Mouse (Mus musculus): Measurements from ENCODE around the gene F830045P16Rik. TPM values are rescaled to one million over a fixed set of nuclear protein-coding genes. Genes with fewer than 3 reads are reported as not detected.

Gene F830045P16Rik
- total and polyA plus RNA-seq, 3 experiments: not detected

DNA sequence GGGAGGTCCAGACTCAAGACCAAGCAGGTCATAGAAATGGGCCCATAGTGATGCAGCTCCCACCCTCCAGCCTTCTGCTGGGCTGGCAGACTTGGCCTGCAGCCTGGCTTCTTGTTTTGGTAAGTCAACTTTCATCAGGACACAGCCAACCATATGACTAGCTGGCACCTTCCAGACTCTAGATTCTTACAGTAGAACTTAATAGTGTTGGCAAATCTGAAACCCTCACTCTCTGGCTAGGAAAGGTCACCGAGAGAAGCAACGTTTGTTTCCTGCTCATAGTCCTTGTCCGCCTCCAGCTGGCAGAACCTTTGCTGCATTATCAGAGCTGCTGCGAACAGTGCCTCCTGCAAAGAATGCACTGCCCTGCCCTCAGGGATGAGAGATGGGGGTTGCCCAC, 1.5 kb upstream of the F830045P16Rik start:
- Histone ChIP-seq H3K9me3 (replicated peaks; ENCODE audit: low read length) (no peaks in the 10 kb centered on the region), H3K27me3 (replicated peaks) (no peaks in the 10 kb centered on the region), H3K36me3 (replicated peaks in 1 of 2; ENCODE audit: control insufficient read depth in 1 of 2, insufficient read depth in 1 of 2, low read length in 1 of 2) (no peaks in the 10 kb centered on the region), H3K79me2 (replicated peaks; ENCODE audit: control insufficient read depth, extremely low read depth, insufficient read depth, poor library complexity, severe bottlenecking) (no peaks in the 10 kb centered on the region), H3K9ac (ENCODE audit: insufficient read depth, low read depth) (no peak overlapping the region), H3K4me2 (ENCODE audit: insufficient read depth, low read depth, poor library complexity, severe bottlenecking) (no peak overlapping the region), H3K4me1 (ENCODE audit: control insufficient read depth in 1 of 2, insufficient read depth in 2 of 2) (peaks cover 7 to 11% of the 10 kb centered on the region in 2 experiments), H3K27ac (ENCODE audit: insufficient read depth, low read depth) (no peak overlapping the region), H3K4me3 (replicated peaks in 1 of 3; ENCODE audit: low read depth in 2 of 3, low read length in 2 of 3, poor library complexity in 1 of 3) (no peak overlapping the region)
- dilution Hi-C loops (cut with MboI; ENCODE audit: extremely low pct_ligation_motif_present, extremely low pct_unique_long_range_greater_than_20kb, low sequenced_read_pairs) (no loop called here), in situ Hi-C loops (cut with MboI; ENCODE audit: low pct_ligation_motif_present, low pct_unique_long_range_greater_than_20kb, low sequenced_read_pairs) (no loop called here)
- DNase-seq (ENCODE audit: extremely low read depth): no peak
- TF ChIP-seq NRF1 (IDR thresholded peaks at IDR 0.05; ENCODE audit: low read depth, low read length): no peak
- no peak for TF ChIP-seq GABPA (IDR thresholded peaks at IDR 0.05; ENCODE audit: insufficient replicate concordance, low read depth, low read length)
- no peak for TF ChIP-seq MAFK (IDR thresholded peaks at IDR 0.05; ENCODE audit: insufficient replicate concordance, low read length)
- TF ChIP-seq RCOR1 (conservative IDR thresholded peaks at IDR 0.05; ENCODE audit: low read depth, low read length): no peak
- TF ChIP-seq MYC (IDR thresholded peaks at IDR 0.05; ENCODE audit: low read depth, low read length): no peak

DNA sequence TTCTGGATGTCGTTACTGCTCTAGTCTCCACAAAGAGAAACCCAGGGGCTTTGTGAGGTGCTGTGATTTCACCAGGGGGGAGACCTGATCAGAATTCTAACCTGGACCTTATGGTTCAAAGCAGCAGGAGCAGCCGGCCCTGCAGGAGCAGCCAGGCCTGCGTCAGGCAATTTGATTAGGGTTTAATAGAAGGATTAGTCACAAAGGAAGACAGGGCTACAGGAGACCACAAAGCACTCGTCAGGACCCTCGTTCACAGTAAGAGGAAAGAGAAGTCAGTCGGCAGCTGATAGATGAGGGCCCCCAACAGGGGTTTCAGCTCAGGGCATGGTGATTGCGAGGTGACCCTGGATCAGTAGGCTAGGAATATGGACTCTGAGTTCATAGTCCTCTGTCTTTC, 958 bp upstream of the F830045P16Rik start:
- no peak overlapping the region for H3K4me2 ChIP-seq (ENCODE audit: insufficient read depth, low read depth, poor library complexity, severe bottlenecking)
- no peak overlapping the region for H3K4me3 ChIP-seq (replicated peaks in 1 of 3; ENCODE audit: low read depth in 2 of 3, low read length in 2 of 3, poor library complexity in 1 of 3)
- H3K9ac ChIP-seq (ENCODE audit: insufficient read depth, low read depth): no peak overlapping the region
- in situ Hi-C loops (cut with MboI; ENCODE audit: low pct_ligation_motif_present, low pct_unique_long_range_greater_than_20kb, low sequenced_read_pairs): no loop called here
- no peak for DNase-seq (ENCODE audit: extremely low read depth)
- H3K27ac ChIP-seq (ENCODE audit: insufficient read depth, low read depth): no peak overlapping the region
- peaks cover 7 to 11% of the 10 kb centered on the region in 2 experiments for H3K4me1 ChIP-seq (ENCODE audit: control insufficient read depth in 1 of 2, insufficient read depth in 2 of 2)
- dilution Hi-C loops (cut with MboI; ENCODE audit: extremely low pct_ligation_motif_present, extremely low pct_unique_long_range_greater_than_20kb, low sequenced_read_pairs): no loop called here
- H3K36me3 ChIP-seq (replicated peaks in 1 of 2; ENCODE audit: control insufficient read depth in 1 of 2, insufficient read depth in 1 of 2, low read length in 1 of 2): no peaks in the 10 kb centered on the region
- no peaks in the 10 kb centered on the region for H3K79me2 ChIP-seq (replicated peaks; ENCODE audit: control insufficient read depth, extremely low read depth, insufficient read depth, poor library complexity, severe bottlenecking)
- no peaks in the 10 kb centered on the region for H3K27me3 ChIP-seq (replicated peaks)
- H3K9me3 ChIP-seq (replicated peaks; ENCODE audit: low read length): no peaks in the 10 kb centered on the region
- TF ChIP-seq E2F4 (IDR thresholded peaks at IDR 0.05; ENCODE audit: insufficient replicate concordance, low read depth, low read length) (no peak), HCFC1 (IDR thresholded peaks at IDR 0.05; ENCODE audit: low read depth, low read length) (no peak), USF2 (conservative IDR thresholded peaks at IDR 0.05; ENCODE audit: low read depth, low read length) (no peak), MAFK (IDR thresholded peaks at IDR 0.05; ENCODE audit: insufficient replicate concordance, low read length) (no peak), IRF4 (IDR thresholded peaks at IDR 0.05; ENCODE audit: low read depth, low read length) (no peak), POLR2A (IDR thresholded peaks at IDR 0.05; ENCODE audit: low read depth, low read length) (no peak)

DNA sequence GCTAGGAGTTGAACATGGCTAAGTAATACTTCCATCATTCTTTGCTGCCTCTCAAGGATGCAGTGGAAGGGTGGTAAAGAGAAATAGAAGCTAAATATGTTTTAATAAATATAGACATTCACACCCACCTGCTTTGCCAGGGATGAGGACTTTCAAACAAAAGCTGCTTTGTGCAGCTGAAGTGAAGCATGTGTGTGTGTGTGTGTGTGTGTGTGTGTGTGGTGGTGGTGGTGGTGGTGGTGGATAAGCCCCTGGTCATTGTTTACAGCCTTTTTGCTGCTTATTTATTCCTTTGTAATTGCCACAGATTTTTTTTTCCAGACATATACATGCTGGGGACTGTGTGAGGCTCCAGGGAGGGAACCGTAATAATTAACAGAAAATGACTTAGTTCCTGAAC, 524 bp upstream of the F830045P16Rik start:
- dilution Hi-C loops (cut with MboI; ENCODE audit: extremely low pct_ligation_motif_present, extremely low pct_unique_long_range_greater_than_20kb, low sequenced_read_pairs) (no loop called here), in situ Hi-C loops (cut with MboI; ENCODE audit: low pct_ligation_motif_present, low pct_unique_long_range_greater_than_20kb, low sequenced_read_pairs) (no loop called here)
- Histone ChIP-seq H3K36me3 (replicated peaks in 1 of 2; ENCODE audit: control insufficient read depth in 1 of 2, insufficient read depth in 1 of 2, low read length in 1 of 2) (no peaks in the 10 kb centered on the region), H3K79me2 (replicated peaks; ENCODE audit: control insufficient read depth, extremely low read depth, insufficient read depth, poor library complexity, severe bottlenecking) (no peaks in the 10 kb centered on the region), H3K4me2 (ENCODE audit: insufficient read depth, low read depth, poor library complexity, severe bottlenecking) (no peak overlapping the region), H3K27ac (ENCODE audit: insufficient read depth, low read depth) (no peak overlapping the region), H3K4me1 (ENCODE audit: control insufficient read depth in 1 of 2, insufficient read depth in 2 of 2) (peaks cover 7 to 11% of the 10 kb centered on the region in 2 experiments), H3K9me3 (replicated peaks; ENCODE audit: low read length) (no peaks in the 10 kb centered on the region), H3K9ac (ENCODE audit: insufficient read depth, low read depth) (no peak overlapping the region), H3K27me3 (replicated peaks) (no peaks in the 10 kb centered on the region), H3K4me3 (replicated peaks in 1 of 3; ENCODE audit: low read depth in 2 of 3, low read length in 2 of 3, poor library complexity in 1 of 3) (no peak overlapping the region)
- DNase-seq (ENCODE audit: extremely low read depth): no peak
- TF ChIP-seq RAD21 (IDR thresholded peaks at IDR 0.05; ENCODE audit: low read depth, low read length) (no peak), CHD2 (IDR thresholded peaks at IDR 0.05; ENCODE audit: low read length) (no peak), BHLHE40 (IDR thresholded peaks at IDR 0.05; ENCODE audit: low read depth, low read length) (no peak), ZMIZ1 (IDR thresholded peaks at IDR 0.05; ENCODE audit: low read depth, low read length) (no peak), GABPA (IDR thresholded peaks at IDR 0.05; ENCODE audit: insufficient replicate concordance, low read depth, low read length) (no peak), EP300 (IDR thresholded peaks at IDR 0.05; ENCODE audit: low read length) (no peak), SIN3A (IDR thresholded peaks at IDR 0.05; ENCODE audit: low read length) (no peak), RCOR1 (conservative IDR thresholded peaks at IDR 0.05; ENCODE audit: low read depth, low read length) (no peak)
